Mouse (Mus musculus) retina, embryonic 14.5 days (tissue): ENCODE data around the gene Fam83d.

Experiments
- DNase-seq: peaks from one replicate; pipeline ENCODE4 v3.0.0-alpha.2; 2015; ENCODE audit warnings: low spot score

Fam83d gene

DNA sequence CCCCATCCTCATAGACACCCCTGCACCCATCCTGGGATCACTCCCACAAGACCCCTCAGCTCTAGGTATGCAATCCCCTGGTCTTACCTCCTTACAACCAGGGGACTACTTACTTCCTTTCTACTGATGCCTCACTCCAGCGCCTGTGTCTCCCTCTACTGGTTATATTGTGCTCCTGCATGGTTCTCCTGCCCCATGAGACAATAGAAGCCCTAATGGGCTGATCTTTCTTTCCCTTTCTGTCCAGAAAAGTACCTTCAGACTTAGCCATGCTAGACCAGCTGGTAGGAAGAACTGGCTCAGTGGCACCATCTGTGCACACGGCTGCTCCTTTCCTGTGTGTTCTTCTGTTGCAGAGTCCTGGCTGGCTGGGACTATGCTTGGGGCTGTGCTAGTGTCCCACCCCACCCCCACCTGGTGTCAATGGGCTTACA, 22.8 kb upstream of the Fam83d start:
- DNase-seq, result peak; percentile 85

GRCm38 (mm10) chr2:158746164-158746563, 21.7 kb upstream of the Fam83d start:
- no peak for DNase-seq

- DNase-seq, result no peak
These were observed 18.5 kb upstream of the Fam83d start for GRCm38 (mm10) chr2:158749366-158749765.

DNA sequence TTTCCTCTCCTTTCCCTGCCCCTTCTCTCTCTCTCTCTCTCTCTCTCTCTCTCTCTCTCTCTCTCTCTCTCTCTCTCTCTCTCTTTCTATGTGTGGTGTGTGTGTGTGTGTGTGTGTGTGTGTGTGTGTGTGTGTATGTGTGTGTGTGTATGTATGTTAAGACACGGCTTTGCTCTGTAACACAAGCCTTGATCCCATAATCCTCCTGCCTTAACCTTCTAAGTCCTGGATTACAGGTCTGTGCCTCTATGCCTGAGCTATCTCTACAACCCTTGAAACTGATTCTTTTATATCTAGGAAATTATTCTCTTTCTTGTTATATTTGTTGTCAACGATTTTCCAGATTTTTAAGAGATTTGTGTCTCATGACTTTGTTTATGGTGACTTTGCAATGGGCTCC, 7.7 kb upstream of the Fam83d start:
- no peak for DNase-seq

GRCm38 (mm10) chr2:158762339-158762738, 5.6 kb upstream of the Fam83d start:
- DNase-seq, result no peak

- DNase-seq, result peak; percentile 56
These were observed 457 bp downstream of the Fam83d start for GRCm38 (mm10) chr2:158768350-158768749.

- no peak for DNase-seq
These were observed 878 bp downstream of the Fam83d start for GRCm38 (mm10) chr2:158768771-158769170.

DNA sequence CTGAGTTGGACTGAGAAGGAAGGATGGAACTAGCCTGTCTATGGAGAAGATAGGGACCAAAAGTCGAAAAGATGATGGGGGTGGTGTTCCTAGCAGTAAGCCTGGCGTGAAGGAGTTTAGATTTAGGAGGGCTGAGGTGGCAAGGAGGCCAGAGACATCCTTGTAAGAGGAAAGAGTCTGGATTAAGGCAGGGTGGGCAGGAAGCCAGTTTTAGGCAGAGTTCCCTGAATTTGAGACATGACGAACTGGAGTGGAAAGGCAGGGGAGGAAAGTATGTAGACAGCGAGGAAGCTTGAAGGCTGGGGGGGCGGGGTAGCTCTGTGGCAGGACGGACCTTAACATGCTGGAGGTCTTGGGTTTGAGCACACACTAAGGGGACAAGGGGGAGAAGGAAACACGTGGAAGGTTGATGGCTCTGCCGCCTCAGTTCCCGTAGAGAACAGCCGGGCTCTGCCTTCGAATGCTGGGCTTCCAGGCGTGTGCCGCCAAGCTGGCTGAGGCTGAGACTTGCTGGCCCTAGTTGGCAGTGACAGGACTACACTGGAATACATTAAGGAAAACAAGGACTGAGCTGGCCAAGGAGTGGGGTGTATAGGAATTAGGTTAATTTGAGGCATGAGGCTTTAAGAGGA, 2.3 kb downstream of the Fam83d start:
- DNase-seq, result no peak

DNA sequence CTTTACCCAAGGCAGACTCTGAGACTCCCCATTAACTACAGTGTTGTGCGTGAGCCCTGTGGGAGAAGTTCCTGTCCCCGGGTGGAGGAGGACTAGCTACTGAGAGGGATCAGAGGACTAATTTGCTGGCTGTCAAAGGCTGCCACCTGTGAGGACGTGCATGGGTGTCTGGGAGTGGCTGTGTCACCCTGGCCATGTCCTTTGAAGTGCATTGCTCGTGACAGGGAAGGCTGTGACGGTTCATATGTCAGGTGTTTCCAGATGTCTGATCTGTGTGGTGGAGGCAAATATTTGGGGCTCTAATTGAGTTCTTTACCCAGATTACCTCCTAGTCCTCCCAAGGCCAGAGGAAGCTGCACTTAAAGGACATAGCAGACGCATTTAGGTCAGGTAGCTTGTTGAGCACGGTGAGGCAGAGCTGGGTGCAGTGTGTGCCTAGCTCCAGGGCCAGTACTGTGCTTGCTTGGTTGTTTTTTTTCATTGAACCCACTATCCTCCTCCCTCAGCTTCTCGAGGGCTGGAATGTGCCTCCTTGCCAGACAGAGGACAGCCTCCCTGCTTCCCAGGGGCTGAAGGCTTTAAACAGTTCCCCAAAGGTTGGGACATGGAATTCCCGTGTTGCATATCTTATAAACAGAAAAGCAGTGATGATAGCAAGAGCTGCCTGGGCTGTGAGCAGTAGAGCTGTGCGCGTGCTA, 3.3 kb downstream of the Fam83d start:
- DNase-seq, result no peak

- no peak for DNase-seq
These were observed 4.9 kb downstream of the Fam83d start for GRCm38 (mm10) chr2:158772808-158773207.

DNA sequence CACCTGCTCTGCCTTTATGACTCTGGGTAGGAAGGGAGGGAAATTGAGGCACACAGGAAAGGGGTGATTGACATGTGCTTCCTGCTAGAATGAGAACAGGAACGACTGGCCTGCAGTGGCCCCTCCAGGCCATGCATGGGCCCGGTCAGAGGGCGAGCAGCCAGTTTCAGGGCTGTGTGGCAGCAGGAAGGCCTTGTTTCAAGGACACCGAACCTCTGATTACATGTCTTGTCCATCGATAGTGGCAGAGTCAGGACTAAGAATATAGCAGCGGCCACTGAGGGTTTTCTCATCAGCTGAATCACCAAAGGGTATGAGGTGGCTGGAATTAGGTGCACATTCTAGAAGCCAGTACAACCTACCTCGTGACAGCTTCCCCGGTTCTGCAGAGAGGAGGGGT, 7.0 kb downstream of the Fam83d start:
- no peak for DNase-seq

GRCm38 (mm10) chr2:158776716-158777115, 8.8 kb downstream of the Fam83d start:
- DNase-seq, result no peak

DNA sequence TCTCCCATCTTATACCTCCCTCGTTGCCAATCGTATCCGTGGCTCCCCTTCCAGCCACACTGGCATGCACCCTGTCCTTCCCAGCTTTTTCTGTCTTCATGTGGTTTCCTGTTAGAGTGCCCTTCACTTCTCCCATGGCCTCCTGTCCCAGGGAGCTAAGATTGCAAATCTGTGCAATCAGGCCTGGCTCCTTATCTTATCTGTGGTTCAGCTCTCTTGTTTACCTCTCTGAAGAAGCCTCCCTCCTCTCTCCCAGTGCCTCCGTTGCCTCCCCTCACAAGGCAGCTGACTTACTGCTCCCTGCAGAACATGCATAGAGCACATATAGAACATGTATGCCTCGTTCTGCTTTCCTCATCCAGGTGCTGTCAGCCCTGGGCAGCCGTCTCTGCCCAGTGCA, 9.6 kb downstream of the Fam83d start:
- no peak for DNase-seq

DNA sequence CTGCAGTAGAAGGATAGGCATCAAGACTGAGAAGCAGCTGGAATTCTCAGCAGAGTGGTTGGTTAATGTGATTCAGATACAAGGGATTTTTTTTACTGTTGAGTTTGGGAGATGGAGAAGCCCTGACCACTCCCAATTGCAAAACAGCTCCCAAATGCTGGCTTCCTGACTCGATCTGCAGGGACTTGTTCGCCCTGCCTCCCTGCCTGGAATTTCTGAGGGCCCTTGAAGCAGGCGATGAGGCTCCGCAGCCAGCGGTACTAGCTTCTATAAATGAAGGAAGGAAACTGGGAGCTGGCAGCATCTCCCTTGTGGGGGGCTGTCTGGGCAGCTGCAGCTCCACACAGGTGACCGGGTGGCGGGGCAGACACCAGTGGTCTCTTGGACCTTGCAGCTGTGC, 10.5 kb downstream of the Fam83d start:
- no peak for DNase-seq

DNA sequence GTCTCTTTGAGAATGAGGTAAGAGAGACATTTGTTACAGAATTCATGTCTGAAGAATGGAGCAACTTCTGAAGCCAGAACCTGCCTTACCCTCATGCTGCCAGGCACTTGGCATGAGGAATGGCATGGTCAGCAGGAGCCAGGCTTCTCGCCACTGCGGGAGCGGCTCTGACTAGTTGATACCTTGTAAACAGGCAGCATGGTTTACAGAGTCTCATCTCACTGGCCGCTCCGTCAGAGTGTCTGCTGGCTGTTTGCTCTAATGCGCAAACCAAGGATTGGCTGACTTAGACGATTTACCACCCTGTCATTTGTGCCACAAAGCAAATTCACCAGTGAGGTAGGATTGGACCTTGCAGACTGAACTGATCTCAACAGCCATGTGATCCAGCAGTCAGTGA, 13.2 kb downstream of the Fam83d start:
- DNase-seq, result no peak

DNA sequence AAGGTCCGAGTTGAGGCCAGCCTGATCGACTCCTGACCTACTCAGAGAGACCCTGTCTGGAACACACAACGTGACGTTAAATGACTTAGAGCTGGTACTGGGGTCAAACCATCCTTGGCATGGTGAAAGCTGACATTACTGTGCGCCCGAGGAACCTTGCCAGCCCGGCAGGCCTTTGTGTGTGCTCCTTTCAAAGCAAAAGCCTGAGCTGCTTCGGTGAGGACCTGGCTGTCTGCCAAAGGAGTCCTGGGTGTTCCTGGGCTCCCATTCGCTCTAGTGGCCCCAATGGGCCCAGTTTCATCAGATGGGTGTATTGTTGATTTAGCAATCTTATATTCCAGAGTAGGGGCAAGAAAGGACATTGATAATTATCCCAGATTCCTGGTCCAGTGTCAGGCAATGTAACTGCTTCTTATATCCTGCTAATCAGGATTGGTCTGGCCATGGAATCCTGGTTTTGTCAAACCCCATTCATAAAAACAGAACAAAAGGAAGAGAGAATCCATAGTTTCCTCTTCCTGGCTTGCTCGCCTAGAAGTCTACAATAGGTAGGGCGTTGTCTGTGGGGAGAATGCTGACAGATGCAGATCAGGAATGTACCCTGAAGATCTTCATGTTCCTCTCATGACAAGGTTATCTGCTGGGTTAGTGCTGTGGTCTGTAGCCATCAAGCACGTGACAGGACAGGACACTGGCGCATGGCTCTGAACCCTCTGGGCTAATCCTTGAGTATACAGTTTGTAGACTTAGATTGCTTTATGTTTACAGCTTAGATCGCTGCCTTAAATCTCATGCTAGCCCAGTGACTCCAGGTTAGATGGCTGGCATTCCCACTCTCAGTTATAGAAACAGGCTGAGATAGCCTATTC, 19.3 kb downstream of the Fam83d start:
- no peak for DNase-seq

DNA sequence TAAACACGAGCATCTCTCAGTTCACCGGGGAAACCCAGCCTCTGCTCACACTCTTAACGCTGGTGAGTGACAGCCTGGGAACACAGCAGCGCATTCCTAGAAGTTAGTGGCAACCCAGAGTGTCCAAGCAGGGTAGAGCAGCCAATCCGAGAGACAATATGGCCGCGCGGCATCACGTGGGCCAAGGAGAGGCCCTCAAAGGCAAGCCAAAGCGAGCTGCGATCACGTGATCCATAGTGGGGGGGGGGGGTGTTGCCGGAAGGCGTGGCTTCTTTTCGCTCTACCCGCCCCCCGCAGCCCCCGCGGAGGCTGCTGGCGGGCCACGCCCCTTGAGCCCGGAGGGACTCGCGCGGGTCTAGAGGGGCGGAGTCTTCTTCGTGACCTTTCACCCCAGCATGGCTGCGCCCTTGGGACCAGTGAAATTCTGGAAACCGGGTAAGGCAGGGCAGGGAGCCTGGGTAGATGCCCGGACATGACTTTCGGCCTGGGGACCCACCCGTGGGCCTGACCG, 26.7 kb downstream of the Fam83d start, which contains the start of gene Dhx35:
Gene Dhx35 (plus strand): TSS at position 314 of the 511 bp plus-strand sequence.
- peak; percentile 98 for DNase-seq

DNA sequence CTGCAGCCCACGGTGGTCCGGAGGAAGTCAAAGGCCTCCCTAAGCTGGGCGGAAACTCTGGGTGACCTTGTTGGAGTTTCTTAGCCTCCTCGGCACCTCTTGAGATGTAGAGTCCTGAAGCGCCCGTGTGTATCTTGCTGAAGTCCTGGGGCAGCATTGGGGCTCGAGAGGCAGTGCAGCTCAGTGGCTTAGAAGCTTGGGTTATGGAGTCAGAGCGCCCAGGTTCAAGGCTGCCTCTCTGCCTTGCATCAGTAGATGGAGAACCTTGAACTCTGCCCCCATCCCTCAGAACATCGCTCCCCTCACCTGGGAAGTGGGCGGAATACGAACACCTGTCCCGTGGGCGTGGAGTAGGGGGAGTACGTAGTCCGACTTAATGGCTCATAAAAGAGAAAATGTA, 27.1 kb downstream of the Fam83d start:
- DNase-seq, result no peak

GRCm38 (mm10) chr2:158795875-158796274, 28.0 kb downstream of the Fam83d start:
- DNase-seq, result no peak

DNA sequence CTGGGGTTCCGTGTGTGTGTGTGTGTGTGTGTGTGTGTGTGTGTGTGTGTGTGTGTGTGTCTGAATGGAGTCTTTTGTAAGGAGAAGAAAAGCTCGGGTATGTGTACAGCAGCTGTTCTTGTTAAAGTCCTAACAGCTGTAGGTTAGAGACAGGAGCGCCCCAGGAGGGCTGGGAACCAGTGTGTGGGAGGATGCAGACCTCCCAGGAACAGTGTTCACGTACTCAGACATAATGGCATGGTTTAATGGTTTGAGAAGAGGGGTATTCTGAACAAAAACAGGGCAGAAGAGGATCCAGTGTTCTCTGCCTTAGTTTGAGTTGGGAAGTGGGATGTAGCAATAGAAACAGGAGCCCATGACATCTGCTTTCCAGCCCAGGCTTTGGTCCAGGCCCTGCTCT, 31.4 kb downstream of the Fam83d start:
- DNase-seq, result no peak

DNA sequence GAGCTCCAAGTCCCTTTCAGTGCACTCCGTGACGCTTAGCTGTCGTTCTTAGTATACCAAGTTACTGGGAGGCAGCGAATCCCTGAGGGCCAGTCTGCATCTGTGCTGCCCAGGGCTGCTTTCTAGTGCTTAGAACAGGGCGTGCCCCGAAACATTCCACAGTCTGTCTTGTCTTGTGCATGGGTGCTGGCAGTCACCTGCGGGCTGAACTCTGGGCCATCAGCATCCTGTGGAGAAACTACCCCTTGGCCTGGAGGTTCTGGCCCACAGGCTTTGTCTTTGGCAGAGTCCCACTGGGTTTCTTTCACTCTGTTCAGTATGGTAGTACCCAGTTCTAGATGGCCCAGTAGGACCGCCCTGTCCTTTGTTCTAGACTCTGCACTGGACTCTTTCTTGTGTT, 32.9 kb downstream of the Fam83d start:
- DNase-seq, result no peak

DNA sequence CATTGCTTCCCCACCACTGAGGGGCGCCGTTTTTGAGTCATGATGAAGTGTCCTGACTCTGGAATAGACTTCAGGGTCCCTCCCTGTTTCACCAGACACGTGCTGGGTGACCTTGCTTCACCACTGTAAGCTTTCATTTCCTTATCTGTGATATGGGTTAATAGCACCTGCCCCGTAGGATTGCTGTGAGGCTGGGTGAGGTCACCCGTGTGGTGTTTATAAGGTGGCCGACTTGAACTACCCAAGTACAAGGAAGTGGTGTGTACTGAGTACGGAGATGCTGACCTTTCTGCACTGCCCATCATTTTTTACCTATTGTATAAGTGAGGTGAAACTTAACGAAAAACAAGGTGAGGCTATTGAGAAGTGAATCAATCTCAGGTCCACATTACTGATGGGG, 35.7 kb downstream of the Fam83d start:
- no peak for DNase-seq

GRCm38 (mm10) chr2:158815686-158816085, 47.8 kb downstream of the Fam83d start:
- DNase-seq, result no peak
